Mouse (Mus musculus) CH12F3 (cell line): ENCODE measurements around the gene Zfp42.

Source experiments
- in situ Hi-C: fragments of 300-500 bp; cut with MboI; formaldehyde crosslinking; loops from 2 replicates; pipeline ENCODE4 v1.14.3; 2020; ENCODE audit warnings: low sequenced_read_pairs

Zfp42 gene

DNA sequence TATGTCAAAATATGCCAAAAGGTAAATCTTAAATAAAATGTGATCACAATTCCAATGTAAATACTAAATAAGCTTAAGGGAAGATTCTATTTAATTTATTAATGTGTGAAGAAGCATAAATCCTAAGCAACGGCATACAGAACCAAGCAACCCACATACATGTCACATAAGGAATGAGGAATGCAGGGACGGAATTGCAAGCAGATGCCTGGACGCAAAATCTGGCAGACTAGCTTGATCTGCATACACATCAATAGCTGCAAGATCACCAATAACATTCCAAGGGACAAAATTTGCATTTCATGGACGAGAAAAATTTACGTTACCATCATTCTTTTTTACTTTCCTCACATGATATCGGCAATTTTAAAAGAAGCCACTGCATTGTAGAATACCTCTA, 51.1 kb downstream of the Zfp42 start:
- in situ Hi-C loops, result no loop called here

- in situ Hi-C loops, result no loop called here
Observed at GRCm38 (mm10) chr8:43251653-43252052, 55.1 kb downstream of the Zfp42 start.

DNA sequence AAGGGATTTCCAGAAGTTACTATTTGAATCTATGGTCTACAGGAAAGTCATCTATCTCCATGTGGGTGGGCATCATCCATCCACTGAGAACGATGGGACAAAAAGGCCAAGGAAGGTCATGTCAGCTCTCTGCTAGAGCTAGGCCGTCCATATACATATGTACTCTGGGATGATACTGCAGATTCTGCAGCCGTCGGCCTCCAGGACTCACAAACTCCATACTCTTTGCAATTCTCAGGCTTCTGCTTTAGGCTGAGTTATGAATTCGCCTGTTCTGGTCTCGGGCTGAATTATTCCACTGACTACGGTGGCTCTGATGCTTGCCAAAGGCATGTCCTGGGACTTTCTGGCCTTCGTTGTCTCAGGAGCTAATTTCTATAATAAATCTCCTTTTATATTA, 58.1 kb downstream of the Zfp42 start:
- in situ Hi-C loops, result no loop called here
